Mouse (Mus musculus) small intestine, adult 2 months (tissue): Measurements from ENCODE around the gene Cdcp1.

ENCODE experiments used
- CTCF ChIP-seq: fragments of 200-500 bp; IDR thresholded peaks from 2 replicates; pipeline ENCODE4 v1.5.1; 2012; ENCODE audit warnings: low read depth, mild to moderate bottlenecking, control low read depth, inconsistent platforms, low read length, moderate library complexity, mixed read lengths; ENCODE audit not compliant: insufficient replicate concordance, insufficient read length; ENCODE audit errors: extremely low read depth
- POLR2A ChIP-seq: fragments of 200-500 bp; IDR thresholded peaks from 2 replicates; pipeline ENCODE4 v1.6.1; 2012; ENCODE audit warnings: low read depth, mild to moderate bottlenecking, control low read depth, inconsistent platforms, low read length, moderate library complexity

GRCm38 (mm10) chr9:123139887-123140614 is 75.8 kb downstream of the Cdcp1 start:
- TF ChIP-seq POLR2A, result no peak
- TF ChIP-seq CTCF, result no peak
